Mouse (Mus musculus) cortical plate, adult 2 months (tissue): Measurements from ENCODE around the gene Zfp524. TPM values are rescaled to one million over a fixed set of nuclear protein-coding genes. Genes with fewer than 3 reads are reported as not detected.

Experiments used
- H3K27ac ChIP-seq: fragments of 200-500 bp; 2 replicates; pipeline ENCODE4 v1.5.1; 2012; ENCODE audit warnings: low read length, control low read depth, inconsistent platforms; ENCODE audit not compliant: insufficient read depth
- H3K4me1 ChIP-seq: fragments of 200-500 bp; 2 replicates; pipeline ENCODE4 v1.6.1; 2011; ENCODE audit warnings: low read length; ENCODE audit not compliant: control insufficient read depth, insufficient read depth
- H3K4me3 ChIP-seq: fragments of 200-500 bp; 2 replicates; pipeline ENCODE4 v1.5.1; 2011; ENCODE audit warnings: mild to moderate bottlenecking, low read length, control low read depth; ENCODE audit not compliant: insufficient read depth
- CTCF ChIP-seq: fragments of 200-500 bp; IDR thresholded peaks from 2 replicates; pipeline ENCODE4 v1.5.1; 2011; ENCODE audit warnings: mild to moderate bottlenecking, control low read depth, low read length; ENCODE audit not compliant: insufficient read depth; ENCODE audit errors: extremely low read depth
- POLR2A ChIP-seq: fragments of 200-500 bp; IDR thresholded peaks from 2 replicates; pipeline ENCODE4 v1.6.1; 2011; ENCODE audit warnings: mild to moderate bottlenecking, low read length, control low read depth; ENCODE audit not compliant: insufficient read depth; ENCODE audit errors: extremely low read depth
- polyA plus RNA-seq: library from polyadenylated mRNA; depleted of rRNA; stranded (reverse); fragments of >200 nt; gene quantifications from 2 replicates; pipeline ENCODE4 v1.2.3, GENCODE M21; 2012; rRNA removed

Gene Zfp524
- polyA plus RNA-seq, result 15.3 and 15.6 TPM in 2 replicates

GRCm38 (mm10) chr7:5014251-5015117 is at the start of gene Zfp524, which contains the start of gene Fiz1:
Gene Zfp524, plus strand, starts transcription at chr7:5014415.
Gene Fiz1, minus strand, starts transcription at chr7:5014697.
- TF ChIP-seq CTCF (no peak), POLR2A (0 out of 2 replicates have a peak, but pooled peaks have one; percentile 41)
- H3K27ac ChIP-seq, result peak within 1 kb of the TSS; percentile 99
- H3K4me1 ChIP-seq, result no peaks in the 10 kb centered on the region
- H3K4me3 ChIP-seq, result peak within 1 kb of the TSS; percentile 39

GRCm38 (mm10) chr7:4964988-4965387 is 49.2 kb upstream of the Zfp524 start:
- TF ChIP-seq POLR2A (no peak), CTCF (no peak)
- no peak overlapping the region for H3K27ac ChIP-seq
- H3K4me1 ChIP-seq, result no peaks in the 10 kb centered on the region
- H3K4me3 ChIP-seq, result no peak overlapping the region

- Histone ChIP-seq H3K4me1 (no peaks in the 10 kb centered on the region), H3K4me3 (no peak within 1 kb of the TSS), H3K27ac (no peak within 1 kb of the TSS)
- TF ChIP-seq POLR2A (no peak), CTCF (no peak)
Measured at GRCm38 (mm10) chr7:4971068-4971467, 43.1 kb upstream of the Zfp524 start, which contains the start of gene Sbk3. Gene Sbk3, minus strand, starts transcription at chr7:4971168.

DNA sequence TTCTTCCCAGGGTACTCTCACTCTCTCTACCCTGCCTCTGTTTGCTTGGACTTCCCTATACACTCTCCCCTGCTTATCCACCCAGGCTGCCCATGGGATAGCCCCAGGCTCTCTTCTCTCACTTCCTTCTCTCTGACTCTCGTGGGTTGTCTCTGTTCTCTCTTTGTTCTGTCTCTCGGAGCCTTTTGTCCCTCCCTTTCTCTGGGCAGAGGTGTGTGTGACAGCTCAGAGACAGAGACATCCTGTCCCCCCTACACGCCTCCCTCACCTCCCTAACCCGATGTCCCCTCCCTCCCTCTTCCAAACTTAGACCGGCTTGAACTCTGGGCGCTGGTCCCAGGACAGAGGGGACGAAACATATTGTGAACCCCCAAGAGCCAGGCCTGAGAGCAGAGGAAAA is 42.5 kb upstream of the Zfp524 start:
- TF ChIP-seq POLR2A (no peak), CTCF (no peak)
- Histone ChIP-seq H3K27ac (no peak overlapping the region), H3K4me1 (no peaks in the 10 kb centered on the region), H3K4me3 (no peak overlapping the region)

DNA sequence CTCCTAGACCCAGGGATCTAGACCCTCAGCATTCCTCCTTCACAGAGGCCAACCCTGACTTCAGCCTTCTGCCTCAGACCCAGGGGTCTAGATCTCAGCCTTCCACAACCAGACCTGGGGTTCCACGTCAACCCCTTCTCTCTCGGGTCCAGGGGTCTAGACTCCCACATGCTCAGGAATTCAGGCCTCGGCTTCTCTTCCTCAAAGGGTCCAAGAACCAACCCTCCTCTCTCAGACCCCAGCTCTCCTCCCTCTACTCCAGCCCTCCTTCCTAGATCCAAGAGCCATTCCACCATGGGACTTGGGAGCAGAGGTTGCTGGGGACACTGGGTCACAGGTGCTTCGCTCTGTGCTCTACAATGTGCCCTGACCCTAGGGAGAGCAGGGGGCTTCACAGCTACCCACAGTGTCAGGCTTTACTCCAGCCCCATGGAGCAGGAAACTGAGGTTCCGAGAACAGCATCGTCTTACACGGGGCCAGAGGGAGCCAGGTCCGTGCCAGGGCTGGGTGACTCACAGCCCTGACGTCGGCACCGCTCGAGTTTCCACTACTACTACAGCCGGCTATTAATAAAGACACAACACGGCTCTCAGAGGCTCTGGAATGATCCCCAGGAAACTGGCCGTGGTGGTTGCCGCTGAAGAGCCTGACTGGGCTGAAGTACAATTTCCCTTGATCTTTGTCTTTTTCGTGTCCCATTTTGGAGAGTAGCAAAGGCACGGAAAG is 41.7 kb upstream of the Zfp524 start:
- Histone ChIP-seq H3K4me3 (no peak overlapping the region), H3K4me1 (no peaks in the 10 kb centered on the region), H3K27ac (no peak overlapping the region)
- TF ChIP-seq CTCF, result no peak
- TF ChIP-seq POLR2A, result no peak

DNA sequence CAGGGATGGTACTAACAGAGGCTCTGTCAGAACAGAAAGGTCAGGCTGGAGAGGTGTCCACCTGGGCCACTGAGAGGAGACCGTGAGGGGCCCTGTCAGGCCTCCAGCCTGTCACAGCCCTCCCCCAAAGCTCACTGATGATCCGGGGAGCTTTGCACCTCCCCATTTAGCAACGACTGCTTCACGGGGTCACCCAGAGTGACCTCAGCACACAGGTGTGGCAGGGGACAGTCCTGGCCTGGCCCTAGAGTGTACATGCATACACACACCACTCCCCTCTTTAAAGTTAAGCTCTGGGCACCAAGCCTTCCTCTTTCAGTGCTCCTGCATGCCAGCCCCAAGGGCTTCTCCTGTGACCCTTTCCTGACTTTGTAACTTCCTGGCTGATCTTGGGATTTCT is 38.8 kb upstream of the Zfp524 start:
- no peaks in the 10 kb centered on the region for H3K4me1 ChIP-seq
- no peak overlapping the region for H3K27ac ChIP-seq
- TF ChIP-seq POLR2A, result no peak
- no peak for TF ChIP-seq CTCF
- no peak overlapping the region for H3K4me3 ChIP-seq

DNA sequence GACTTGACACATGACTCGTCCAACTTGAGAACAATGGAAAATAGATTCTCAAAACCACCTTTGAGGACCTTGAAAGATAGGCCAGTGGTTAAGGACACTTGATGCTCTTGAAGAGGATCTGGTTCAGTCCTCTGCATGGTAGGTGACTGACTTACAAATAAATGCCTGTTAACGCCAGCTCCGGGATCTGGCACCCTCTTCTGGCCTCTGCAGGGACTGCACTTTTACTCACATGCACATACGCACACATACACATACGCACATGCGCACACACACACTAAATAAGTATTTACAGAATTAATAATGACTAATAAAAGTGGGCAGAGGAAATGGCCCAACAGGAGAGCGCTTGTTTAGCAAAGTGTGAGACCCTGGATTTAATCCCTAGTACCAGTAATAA is 37.4 kb upstream of the Zfp524 start:
- TF ChIP-seq CTCF (no peak), POLR2A (no peak)
- H3K4me1 ChIP-seq, result no peaks in the 10 kb centered on the region
- no peak overlapping the region for H3K4me3 ChIP-seq
- no peak overlapping the region for H3K27ac ChIP-seq

- Histone ChIP-seq H3K27ac (no peak overlapping the region), H3K4me1 (no peaks in the 10 kb centered on the region), H3K4me3 (no peak overlapping the region)
- TF ChIP-seq CTCF (no peak), POLR2A (no peak)
Measured at GRCm38 (mm10) chr7:4988250-4988649, 26.0 kb upstream of the Zfp524 start.

GRCm38 (mm10) chr7:4993347-4993998 is 20.7 kb upstream of the Zfp524 start:
- Histone ChIP-seq H3K4me1 (no peaks in the 10 kb centered on the region), H3K27ac (no peak overlapping the region), H3K4me3 (no peak overlapping the region)
- no peak for TF ChIP-seq POLR2A
- TF ChIP-seq CTCF, result no peak
